Mouse (Mus musculus) CH12.LX (cell line): ENCODE measurements around the gene Prnp. TPM values are rescaled to one million over a fixed set of nuclear protein-coding genes. Genes with fewer than 3 reads are reported as not detected.

Source experiments
- DNase-seq: peaks from one replicate; pipeline ENCODE4 v3.0.0-alpha.2; 2013; ENCODE audit errors: extremely low read depth
- H3K27ac ChIP-seq: 2 replicates; pipeline ENCODE4 v1.5.1; 2012; ENCODE audit warnings: low read depth, mild to moderate bottlenecking, control low read depth, moderate library complexity; ENCODE audit not compliant: insufficient read depth
- H3K27me3 ChIP-seq: replicated peaks from 2 replicates; pipeline ENCODE3; 2012; ENCODE audit warnings: inconsistent platforms
- H3K36me3 ChIP-seq, 2 experiments: replicated peaks in 1 of 2; 2 replicates each; pipeline versions ENCODE3 to v1.6.1; 2012; ENCODE audit warnings: inconsistent platforms in 1 of 2, low read length in 1 of 2, mild to moderate bottlenecking in 1 of 2, mixed read lengths in 1 of 2, moderate library complexity in 1 of 2; ENCODE audit not compliant: control insufficient read depth in 1 of 2, insufficient read depth in 1 of 2
- H3K4me1 ChIP-seq, 2 experiments: 2 replicates each; pipeline ENCODE4 v1.6.1; 2012; ENCODE audit warnings: inconsistent platforms in 1 of 2, moderate library complexity in 1 of 2; ENCODE audit not compliant: insufficient read depth in 2 of 2, control insufficient read depth in 1 of 2
- H3K4me2 ChIP-seq: 2 replicates; pipeline ENCODE4 v1.6.1; 2012; ENCODE audit warnings: low read depth, mild to moderate bottlenecking, control low read depth; ENCODE audit not compliant: poor library complexity, insufficient read depth, severe bottlenecking
- H3K4me3 ChIP-seq, 3 experiments: fragments of 150-350 bp in 1 of 3; sonication (generic) in 1 of 3; replicated peaks in 1 of 3; 2 replicates each; pipeline versions ENCODE3 to v1.5.1; 2011 to 2012; ENCODE audit warnings: low read depth in 2 of 3, low read length in 2 of 3, mild to moderate bottlenecking in 2 of 3, moderate library complexity in 2 of 3, control low read depth in 1 of 3, improper control_type of control experiment in 1 of 3, inconsistent platforms in 1 of 3, mixed read lengths in 1 of 3; ENCODE audit not compliant: poor library complexity in 1 of 3
- H3K79me2 ChIP-seq: replicated peaks from 2 replicates; pipeline ENCODE4 v1.6.1; 2012; ENCODE audit warnings: mild to moderate bottlenecking, moderate library complexity; ENCODE audit not compliant: control insufficient read depth, poor library complexity, insufficient read depth, severe bottlenecking; ENCODE audit errors: extremely low read depth
- H3K9ac ChIP-seq: 2 replicates; pipeline ENCODE4 v1.6.1; 2012; ENCODE audit warnings: low read depth, mild to moderate bottlenecking, control low read depth, moderate library complexity; ENCODE audit not compliant: insufficient read depth
- H3K9me3 ChIP-seq: replicated peaks from 2 replicates; pipeline ENCODE3; 2012; ENCODE audit warnings: low read length, inconsistent platforms, mixed read lengths
- BHLHE40 ChIP-seq: IDR thresholded peaks from 2 replicates; pipeline ENCODE4 v1.6.1; 2011; ENCODE audit warnings: mild to moderate bottlenecking, low read depth, low read length, improper control_type of control experiment
- CHD1 ChIP-seq: IDR thresholded peaks from 2 replicates; pipeline ENCODE4 v1.6.1; 2012; ENCODE audit warnings: low read depth, low read length, improper control_type of control experiment, inconsistent platforms
- CTCF ChIP-seq, 2 experiments: IDR thresholded peaks in 1 of 2; conservative IDR thresholded peaks in 1 of 2; 2 replicates each; pipeline ENCODE4 v1.5.1; 2011 to 2012; ENCODE audit warnings: low read depth in 2 of 2, low read length in 2 of 2, improper control_type of control experiment in 1 of 2, inconsistent platforms in 1 of 2, mild to moderate bottlenecking in 1 of 2, moderate library complexity in 1 of 2
- E2F4 ChIP-seq: IDR thresholded peaks from 2 replicates; pipeline ENCODE4 v1.6.1; 2011; ENCODE audit warnings: low read depth, low read length, improper control_type of control experiment; ENCODE audit not compliant: insufficient replicate concordance
- ELF1 ChIP-seq: IDR thresholded peaks from 2 replicates; pipeline ENCODE4 v1.6.1; 2014; ENCODE audit warnings: low read depth, mild to moderate bottlenecking, inconsistent platforms, low read length, improper control_type of control experiment
- EP300 ChIP-seq: IDR thresholded peaks from 2 replicates; pipeline ENCODE4 v1.6.1; 2011; ENCODE audit warnings: low read length, improper control_type of control experiment
- ETS1 ChIP-seq: conservative IDR thresholded peaks from 2 replicates; pipeline ENCODE4 v1.6.1; 2012; ENCODE audit warnings: low read depth, mild to moderate bottlenecking, inconsistent platforms, low read length, improper control_type of control experiment, moderate library complexity
- HCFC1 ChIP-seq: IDR thresholded peaks from 2 replicates; pipeline ENCODE4 v1.6.1; 2012; ENCODE audit warnings: low read depth, mild to moderate bottlenecking, inconsistent platforms, low read length, improper control_type of control experiment
- IRF4 ChIP-seq: IDR thresholded peaks from 2 replicates; pipeline ENCODE4 v1.6.1; 2014; ENCODE audit warnings: low read depth, mild to moderate bottlenecking, inconsistent platforms, low read length, improper control_type of control experiment
- JUN ChIP-seq: IDR thresholded peaks from 2 replicates; pipeline ENCODE4 v1.6.1; 2011; ENCODE audit warnings: low read depth, mild to moderate bottlenecking, low read length, improper control_type of control experiment, moderate library complexity; ENCODE audit not compliant: insufficient read depth
- JUND ChIP-seq: conservative IDR thresholded peaks from 2 replicates; pipeline ENCODE4 v1.6.1; 2011; ENCODE audit warnings: low read depth, low read length, improper control_type of control experiment
- MAFK ChIP-seq: IDR thresholded peaks from 2 replicates; pipeline ENCODE4 v1.6.1; 2011; ENCODE audit warnings: low read length, improper control_type of control experiment; ENCODE audit not compliant: insufficient replicate concordance
- MAX ChIP-seq: IDR thresholded peaks from 2 replicates; pipeline ENCODE4 v1.6.1; 2011; ENCODE audit warnings: low read length, improper control_type of control experiment
- MAZ ChIP-seq: IDR thresholded peaks from 2 replicates; pipeline ENCODE4 v1.6.1; 2012; ENCODE audit warnings: low read depth, mild to moderate bottlenecking, inconsistent platforms, low read length, improper control_type of control experiment, moderate library complexity
- MEF2A ChIP-seq: IDR thresholded peaks from 2 replicates; pipeline ENCODE4 v1.6.1; 2014; ENCODE audit warnings: low read depth, mild to moderate bottlenecking, inconsistent platforms, low read length, improper control_type of control experiment, borderline replicate concordance
- MXI1 ChIP-seq: IDR thresholded peaks from 2 replicates; pipeline ENCODE4 v1.6.1; 2011; ENCODE audit warnings: mild to moderate bottlenecking, low read depth, low read length, improper control_type of control experiment
- MYC ChIP-seq: IDR thresholded peaks from 2 replicates; pipeline ENCODE4 v1.6.1; 2011; ENCODE audit warnings: low read depth, mild to moderate bottlenecking, improper control_type of control experiment, low read length
- PAX5 ChIP-seq: IDR thresholded peaks from 2 replicates; pipeline ENCODE4 v1.6.1; 2012; ENCODE audit warnings: low read length, inconsistent platforms, mixed read lengths
- RAD21 ChIP-seq: IDR thresholded peaks from 2 replicates; pipeline ENCODE4 v1.6.1; 2011; ENCODE audit warnings: low read depth, mild to moderate bottlenecking, low read length, improper control_type of control experiment, moderate library complexity
- SIN3A ChIP-seq: IDR thresholded peaks from 2 replicates; pipeline ENCODE4 v1.6.1; 2012; ENCODE audit warnings: low read length, improper control_type of control experiment, inconsistent platforms
- SMC3 ChIP-seq: IDR thresholded peaks from 2 replicates; pipeline ENCODE4 v1.6.1; 2011; ENCODE audit warnings: low read depth, low read length, improper control_type of control experiment
- TBP ChIP-seq: conservative IDR thresholded peaks from 2 replicates; pipeline ENCODE4 v1.6.1; 2011; ENCODE audit warnings: low read depth, low read length, improper control_type of control experiment
- UBTF ChIP-seq: IDR thresholded peaks from 2 replicates; pipeline ENCODE4 v1.6.1; 2012; ENCODE audit warnings: low read depth, mild to moderate bottlenecking, inconsistent platforms, low read length, improper control_type of control experiment, moderate library complexity
- USF1 ChIP-seq: IDR thresholded peaks from 2 replicates; pipeline ENCODE4 v1.6.1; 2014; ENCODE audit warnings: low read depth, mild to moderate bottlenecking, inconsistent platforms, low read length, improper control_type of control experiment
- ZKSCAN1 ChIP-seq: IDR thresholded peaks from 2 replicates; pipeline ENCODE4 v1.6.1; 2012; ENCODE audit warnings: low read depth, inconsistent platforms, low read length, improper control_type of control experiment, borderline replicate concordance
- dilution Hi-C: fragments of 300-500 bp; cut with MboI; formaldehyde crosslinking; loops from 2 replicates; pipeline ENCODE4 v1.14.3; 2020; ENCODE audit warnings: low sequenced_read_pairs; ENCODE audit not compliant: extremely low pct_unique_long_range_greater_than_20kb, extremely low pct_ligation_motif_present
- in situ Hi-C: fragments of 300-500 bp; cut with MboI; formaldehyde crosslinking; loops from 3 replicates; pipeline ENCODE4 v1.14.3; 2019; ENCODE audit warnings: low sequenced_read_pairs, low pct_ligation_motif_present, low pct_unique_long_range_greater_than_20kb, mixed read lengths
- polyA plus RNA-seq: library from polyadenylated mRNA; unstranded; fragments of >175 nt; gene quantifications from 2 replicates; pipeline ENCODE4 v1.2.1, GENCODE M21; 2012; ENCODE audit warnings: low read depth; ENCODE audit not compliant: insufficient read length
- total RNA-seq, 2 experiments: library from RNA; depleted of rRNA; stranded (reverse); fragments of 300-350 nt in 1 of 2; fragments of >200 nt in 1 of 2; gene quantifications; 2 replicates each; pipeline ENCODE4 v1.2.3; 2012 to 2014

Gene Prnp
- total and polyA plus RNA-seq, 3 experiments = 4.5 to 6.4 (median 5.7) TPM

- no peak overlapping the region for H3K4me3 ChIP-seq
- no peaks in the 10 kb centered on the region for H3K79me2 ChIP-seq
- no peak overlapping the region for H3K9ac ChIP-seq
- H3K27me3 ChIP-seq = no peaks in the 10 kb centered on the region
- in situ Hi-C loops (no loop called here), dilution Hi-C loops (no loop called here)
- H3K9me3 ChIP-seq = no peaks in the 10 kb centered on the region
- peaks cover 4 to 7% of the 10 kb centered on the region in 2 experiments for H3K4me1 ChIP-seq
- DNase-seq = no peak
- H3K27ac ChIP-seq = no peak overlapping the region
- no peak for TF ChIP-seq PAX5
- no peak for TF ChIP-seq CTCF (conservative IDR thresholded peaks at IDR 0.05 in 1 of 2, IDR thresholded peaks at IDR 0.05 in 1 of 2; ENCODE audit: low read depth in 2 of 2, low read length in 2 of 2)
- no peak for TF ChIP-seq UBTF
- no peak for TF ChIP-seq MAX
- TF ChIP-seq MYC = no peak
- TF ChIP-seq E2F4 = no peak
- TF ChIP-seq MAZ = no peak
- no peak for TF ChIP-seq ELF1
- TF ChIP-seq USF1 = no peak
- no peak for TF ChIP-seq SIN3A
- TF ChIP-seq SMC3 = no peak
- TF ChIP-seq ETS1 = no peak
- TF ChIP-seq JUND = no peak
- no peak for TF ChIP-seq HCFC1
- TF ChIP-seq BHLHE40 = no peak
- no peak for TF ChIP-seq TBP
- no peak for TF ChIP-seq MAFK
- no peak for TF ChIP-seq RAD21
- no peak overlapping the region for H3K4me2 ChIP-seq
- no peaks in the 10 kb centered on the region for H3K36me3 ChIP-seq
Measured at GRCm38 (mm10) chr2:131902423-131902822, 7.3 kb upstream of the Prnp start.

GRCm38 (mm10) chr2:131902867-131903266 lies 6.9 kb upstream of the Prnp start:
- no peaks in the 10 kb centered on the region for H3K36me3 ChIP-seq
- dilution Hi-C loops = no loop called here
- H3K4me3 ChIP-seq = no peak overlapping the region
- no peak overlapping the region for H3K4me2 ChIP-seq
- in situ Hi-C loops = no loop called here
- DNase-seq = no peak
- peaks cover 4 to 7% of the 10 kb centered on the region in 2 experiments for H3K4me1 ChIP-seq
- no peak overlapping the region for H3K9ac ChIP-seq
- H3K9me3 ChIP-seq = no peaks in the 10 kb centered on the region
- H3K27me3 ChIP-seq = peaks cover 2% of the 10 kb centered on the region
- no peak overlapping the region for H3K27ac ChIP-seq
- TF ChIP-seq MXI1 (no peak), CHD1 (no peak), E2F4 (no peak), JUN (no peak), JUND (no peak), EP300 (no peak), MEF2A (no peak), IRF4 (no peak), ZKSCAN1 (no peak), SIN3A (no peak), RAD21 (no peak), UBTF (no peak), MYC (no peak), MAZ (no peak)
- no peaks in the 10 kb centered on the region for H3K79me2 ChIP-seq
